Mouse (Mus musculus): ENCODE results near the gene Mrps14.

- TF ChIP-seq EP300 (IDR thresholded peaks at IDR 0.05; ENCODE audit: insufficient read depth, low read depth, low read length) (no peak), CTCF (IDR thresholded peaks at IDR 0.05; ENCODE audit: low read depth, low read length) (no peak), POLR2A (IDR thresholded peaks at IDR 0.05; ENCODE audit: insufficient read depth, low read length) (no peak)
Measured at GRCm38 (mm10) chr1:160224093-160224492, 29.1 kb downstream of the Mrps14 start.

Data from ES-Bruce4 (cell line).